Mouse (Mus musculus): Measurements from ENCODE around the gene Tle6. TPM values are rescaled to one million over a fixed set of nuclear protein-coding genes. Genes with fewer than 3 reads are reported as not detected.

The Tle6 gene
- polyA plus RNA-seq, 1 experiment, result 8.6 TPM

DNA sequence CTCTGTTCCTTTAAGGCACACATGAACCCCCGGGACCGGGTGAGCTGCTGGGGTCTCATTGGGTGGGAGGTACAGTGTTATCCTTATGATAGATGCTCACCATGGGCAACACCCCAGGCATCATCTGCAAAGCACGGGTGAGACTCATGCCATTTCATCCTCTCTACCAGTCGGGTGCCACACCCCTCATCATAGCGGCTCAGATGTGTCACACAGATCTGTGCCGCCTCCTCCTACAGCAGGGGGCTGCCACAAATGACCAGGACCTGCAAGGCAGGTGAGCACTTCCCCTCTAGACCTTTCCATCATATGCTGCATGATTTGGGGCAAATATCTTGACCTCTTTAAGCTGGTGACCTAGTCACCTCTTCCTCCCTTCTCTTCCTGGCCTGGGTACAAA, 37.2 kb upstream of the Tle6 start:
- no peaks in the 10 kb centered on the region for H3K36me3 ChIP-seq (ENCODE audit: control insufficient read depth, insufficient read depth)
- TF ChIP-seq CEBPB (IDR thresholded peaks at IDR 0.05; ENCODE audit: low read depth), result no peak
- TF ChIP-seq FOSL1 (IDR thresholded peaks at IDR 0.05; ENCODE audit: insufficient read depth, low read length, poor library complexity, severe bottlenecking), result no peak
- no peak for TF ChIP-seq MAX (IDR thresholded peaks at IDR 0.05)
- no peak for TF ChIP-seq MYOD1 (IDR thresholded peaks at IDR 0.05; ENCODE audit: control insufficient read depth, insufficient read length, low read depth)
- TF ChIP-seq MYOG (IDR thresholded peaks at IDR 0.05; ENCODE audit: control insufficient read depth, extremely low read depth, insufficient read length), result no peak
- TF ChIP-seq CTCF (IDR thresholded peaks at IDR 0.05; ENCODE audit: control insufficient read depth, insufficient read depth, insufficient read length), result no peak
- TF ChIP-seq USF1 (IDR thresholded peaks at IDR 0.05; ENCODE audit: low read depth), result no peak
- peaks cover 2% of the 10 kb centered on the region for H3K79me3 ChIP-seq (ENCODE audit: low read depth)
- H3K27me3 ChIP-seq (ENCODE audit: control insufficient read depth, insufficient read depth, insufficient read length), result peaks cover 3% of the 10 kb centered on the region
- H3K4me3 ChIP-seq (ENCODE audit: insufficient read depth, poor library complexity, severe bottlenecking), result no peak overlapping the region
- peaks cover 11% of the 10 kb centered on the region for H3K79me2 ChIP-seq (ENCODE audit: control insufficient read depth, insufficient read depth)
- no peak overlapping the region for H3ac ChIP-seq (ENCODE audit: control insufficient read depth, insufficient read length, low read depth)

- Histone ChIP-seq H3K4me3 (ENCODE audit: insufficient read depth, poor library complexity, severe bottlenecking) (no peak overlapping the region), H3K27me3 (ENCODE audit: control insufficient read depth, insufficient read depth, insufficient read length) (peaks cover 3% of the 10 kb centered on the region), H3K79me2 (ENCODE audit: control insufficient read depth, insufficient read depth) (no peaks in the 10 kb centered on the region), H3ac (ENCODE audit: control insufficient read depth, insufficient read length, low read depth) (no peak overlapping the region), H3K79me3 (ENCODE audit: low read depth) (no peaks in the 10 kb centered on the region), H3K36me3 (ENCODE audit: control insufficient read depth, insufficient read depth) (no peaks in the 10 kb centered on the region)
- no peak for TF ChIP-seq MAX (IDR thresholded peaks at IDR 0.05)
Measured at GRCm38 (mm10) chr10:81636338-81636737, 35.5 kb upstream of the Tle6 start.

- Histone ChIP-seq H3K79me2 (ENCODE audit: control insufficient read depth, insufficient read depth) (no peaks in the 10 kb centered on the region), H3ac (ENCODE audit: control insufficient read depth, insufficient read length, low read depth) (peak overlapping the region; percentile 0), H3K4me3 (ENCODE audit: insufficient read depth, poor library complexity, severe bottlenecking) (peak overlapping the region; percentile 11), H3K36me3 (ENCODE audit: control insufficient read depth, insufficient read depth) (no peaks in the 10 kb centered on the region), H3K79me3 (ENCODE audit: low read depth) (no peaks in the 10 kb centered on the region), H3K27me3 (ENCODE audit: control insufficient read depth, insufficient read depth, insufficient read length) (peaks cover 2% of the 10 kb centered on the region)
- TF ChIP-seq USF1 (IDR thresholded peaks at IDR 0.05; ENCODE audit: low read depth) (no peak), MYOD1 (IDR thresholded peaks at IDR 0.05; ENCODE audit: control insufficient read depth, insufficient read length, low read depth) (peak; percentile 63)
Measured at GRCm38 (mm10) chr10:81633253-81634099, 32.6 kb upstream of the Tle6 start.

- H3ac ChIP-seq (ENCODE audit: control insufficient read depth, insufficient read length, low read depth), result peak within 1 kb of the TSS; percentile 63
- peaks cover 10% of the 10 kb centered on the region for H3K36me3 ChIP-seq (ENCODE audit: control insufficient read depth, insufficient read depth)
- H3K4me3 ChIP-seq (ENCODE audit: insufficient read depth, poor library complexity, severe bottlenecking), result peak within 1 kb of the TSS; percentile 65
- no peak for TF ChIP-seq MAX (IDR thresholded peaks at IDR 0.05)
- no peak for TF ChIP-seq CEBPB (IDR thresholded peaks at IDR 0.05; ENCODE audit: low read depth)
- no peak for TF ChIP-seq CTCF (IDR thresholded peaks at IDR 0.05; ENCODE audit: control insufficient read depth, insufficient read depth, insufficient read length)
- no peaks in the 10 kb centered on the region for H3K79me3 ChIP-seq (ENCODE audit: low read depth)
- H3K79me2 ChIP-seq (ENCODE audit: control insufficient read depth, insufficient read depth), result peaks cover 9% of the 10 kb centered on the region
- no peaks in the 10 kb centered on the region for H3K27me3 ChIP-seq (ENCODE audit: control insufficient read depth, insufficient read depth, insufficient read length)
Measured at GRCm38 (mm10) chr10:81628390-81628789, 27.5 kb upstream of the Tle6 start, which contains the start of gene Ankrd24. Gene Ankrd24, plus strand, starts transcription at chr10:81628540.

DNA sequence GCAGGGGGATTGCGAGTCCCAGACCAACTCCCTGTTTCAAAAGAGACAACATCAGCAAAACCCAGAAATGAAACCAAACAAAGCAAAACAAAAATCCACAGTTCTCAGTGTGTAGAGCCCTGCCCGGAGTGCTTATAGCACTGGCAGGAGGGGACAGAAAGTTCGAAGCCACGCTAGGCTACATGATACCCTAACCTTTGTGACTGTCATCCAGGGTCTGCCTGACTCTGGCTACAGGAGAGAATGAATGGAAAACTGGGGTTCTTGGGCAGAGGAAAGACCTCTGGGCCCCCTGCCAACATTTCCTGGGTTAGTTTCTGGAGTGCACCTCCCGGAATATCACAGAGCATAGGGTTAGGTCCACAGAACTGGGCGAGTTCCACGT, 27.0 kb upstream of the Tle6 start:
- Histone ChIP-seq H3K27me3 (ENCODE audit: control insufficient read depth, insufficient read depth, insufficient read length) (no peaks in the 10 kb centered on the region), H3K36me3 (ENCODE audit: control insufficient read depth, insufficient read depth) (peaks cover 10% of the 10 kb centered on the region), H3K79me3 (ENCODE audit: low read depth) (no peaks in the 10 kb centered on the region), H3K4me3 (ENCODE audit: insufficient read depth, poor library complexity, severe bottlenecking) (peak overlapping the region; percentile 65), H3K79me2 (ENCODE audit: control insufficient read depth, insufficient read depth) (peaks cover 9% of the 10 kb centered on the region), H3ac (ENCODE audit: control insufficient read depth, insufficient read length, low read depth) (peak overlapping the region; percentile 52)
- TF ChIP-seq FOSL1 (IDR thresholded peaks at IDR 0.05; ENCODE audit: insufficient read depth, low read length, poor library complexity, severe bottlenecking), result no peak
- no peak for TF ChIP-seq CEBPB (IDR thresholded peaks at IDR 0.05; ENCODE audit: low read depth)
- no peak for TF ChIP-seq MYOD1 (IDR thresholded peaks at IDR 0.05; ENCODE audit: control insufficient read depth, insufficient read length, low read depth)
- no peak for TF ChIP-seq USF1 (IDR thresholded peaks at IDR 0.05; ENCODE audit: low read depth)

- TF ChIP-seq MAX (IDR thresholded peaks at IDR 0.05), result peak; percentile 79
- TF ChIP-seq CTCF (IDR thresholded peaks at IDR 0.05; ENCODE audit: control insufficient read depth, insufficient read depth, insufficient read length), result no peak
- Histone ChIP-seq H3ac (ENCODE audit: control insufficient read depth, insufficient read length, low read depth) (peak within 1 kb of the TSS; percentile 63), H3K36me3 (ENCODE audit: control insufficient read depth, insufficient read depth) (peaks cover 10% of the 10 kb centered on the region), H3K79me3 (ENCODE audit: low read depth) (no peaks in the 10 kb centered on the region), H3K27me3 (ENCODE audit: control insufficient read depth, insufficient read depth, insufficient read length) (no peaks in the 10 kb centered on the region), H3K4me3 (ENCODE audit: insufficient read depth, poor library complexity, severe bottlenecking) (peak within 1 kb of the TSS; percentile 65), H3K79me2 (ENCODE audit: control insufficient read depth, insufficient read depth) (peaks cover 9% of the 10 kb centered on the region)
Measured at GRCm38 (mm10) chr10:81626994-81627835, 26.3 kb upstream of the Tle6 start, which contains the start of gene Sirt6. Gene Sirt6, minus strand, starts transcription at chr10:81627797.

All from C2C12 (cell line).